Mouse (Mus musculus) liver, embryonic 14.5 days (tissue): ENCODE measurements at regions not wholly inside any gene's neighbourhood (a gene's known extent, or its start where the extent isn't known, plus 50 kb on each side); places are given as distances from the start of the nearest gene placed in this dataset.

Experiments
- CTCF ChIP-seq: IDR thresholded peaks from 2 replicates; pipeline ENCODE4 v1.5.1; 2016; ENCODE audit warnings: antibody characterized with exemption, low read depth, control low read depth
- EP300 ChIP-seq: IDR thresholded peaks from 2 replicates; pipeline ENCODE4 v1.6.1; 2016; ENCODE audit warnings: antibody characterized with exemption, low read depth

DNA sequence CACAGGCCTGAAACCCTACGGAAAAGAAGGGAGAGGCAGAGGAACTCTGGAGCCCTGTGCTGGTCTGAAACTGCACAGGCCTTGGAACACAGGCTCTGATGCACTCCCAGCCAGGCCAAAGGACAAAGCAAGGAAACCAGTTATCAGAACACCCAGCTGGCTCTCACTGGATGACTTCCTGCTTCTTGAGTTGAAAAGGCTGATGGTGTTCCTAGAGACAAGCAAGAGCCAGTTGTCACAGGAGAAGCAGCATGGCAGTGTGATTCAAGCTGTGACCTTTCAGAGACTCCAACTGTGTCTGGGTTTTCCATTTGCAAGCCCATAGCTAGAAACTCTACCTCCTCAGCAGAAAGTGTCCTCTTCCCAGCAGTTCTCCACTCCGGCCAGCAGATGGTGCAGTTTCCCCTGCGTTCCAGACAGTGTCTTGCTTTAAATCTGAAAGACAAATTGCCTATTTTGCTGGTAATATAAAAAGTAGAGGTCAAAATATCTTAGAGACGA lies 727.3 kb upstream of the 4930452B06Rik start:
- TF ChIP-seq EP300 (no peak), CTCF (peak; percentile 74)
